In the genomic region with DNA sequence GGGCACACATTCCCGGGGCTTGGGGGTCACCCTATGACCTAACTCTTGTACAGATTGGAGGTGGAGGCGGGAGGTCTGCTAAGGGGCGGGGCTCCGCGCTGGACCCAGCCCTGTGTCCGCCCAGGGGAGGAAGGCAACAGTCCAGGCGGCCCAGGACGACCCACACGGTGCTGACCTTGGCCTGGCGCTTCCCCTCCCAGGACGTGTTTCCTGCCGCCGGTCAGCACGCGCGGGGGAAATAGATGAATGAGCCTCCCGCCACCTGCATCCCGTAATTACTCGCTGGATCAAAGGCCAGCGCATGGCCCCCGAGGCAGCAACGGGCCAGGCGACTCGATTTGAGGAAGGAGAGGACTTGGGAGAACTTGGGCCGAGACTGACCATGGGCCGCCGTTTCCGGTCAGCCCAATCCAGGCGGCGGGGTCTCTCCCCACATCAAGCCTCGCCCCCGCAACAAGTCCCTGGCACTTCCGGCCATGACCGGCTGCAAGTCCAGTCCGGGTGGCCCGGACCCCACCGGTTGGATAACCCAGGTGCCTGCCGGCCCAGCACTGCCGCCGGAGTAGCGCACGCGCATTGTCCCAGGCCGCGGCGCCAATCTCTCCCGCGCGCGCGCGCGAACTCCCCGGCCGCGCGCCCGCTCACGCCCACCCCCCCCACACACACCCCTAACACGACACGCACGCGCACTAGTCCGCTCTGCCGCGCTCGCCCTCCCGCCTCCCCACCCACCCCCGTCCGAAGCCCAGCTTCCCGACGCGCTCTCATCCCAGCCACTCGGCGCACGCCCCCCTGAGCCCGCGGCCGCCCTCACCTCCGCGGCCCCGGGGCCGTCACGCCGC, we compare ENCODE assay signal across 8 mouse cellular contexts. TPM values are rescaled to one million over a fixed set of nuclear protein-coding genes. Genes with fewer than 3 reads are reported as not detected.
DNase-seq lines count a peak whose midpoint lies in the region; ATAC-seq and TF ChIP-seq lines count a peak whose summit lies in the region.

No protein-coding gene starts in this region.

- peak overlapping the region; percentile 96 for H3K27ac ChIP-seq in bone marrow, adult 2 months (ENCODE audit: control insufficient read depth, insufficient read depth, low read depth, low read length, poor library complexity)
- H3K27ac ChIP-seq in embryonic facial prominence, embryonic 14.5 days (replicated peaks; ENCODE audit: low read depth, low read length) = peak overlapping the region; percentile 91
- peak overlapping the region; percentile 90 for H3K27ac ChIP-seq in kidney, embryonic 14.5 days (ENCODE audit: low read depth, low read length)
- H3K27ac ChIP-seq in liver, embryonic 11.5 days (ENCODE audit: low read depth, low read length) = peak overlapping the region; percentile 92
- H3K27ac ChIP-seq in stomach, embryonic 14.5 days (ENCODE audit: low read length) = peak overlapping the region; percentile 89

- peaks cover 51% of the 10 kb centered on the region for H3K79me2 ChIP-seq in myocyte (ENCODE audit: control insufficient read depth, insufficient read depth)

- peak; percentile 4; the same call in 1 of the 2 replicates for TF ChIP-seq POLR2A in bone marrow, adult 2 months (IDR thresholded peaks at IDR 0.05; ENCODE audit: borderline replicate concordance, control insufficient read depth, low read depth, low read length)
- TF ChIP-seq POLR2A in myocyte (IDR thresholded peaks at IDR 0.05; ENCODE audit: insufficient read length, low read depth) = peak; percentile 78

- peaks cover 6% of the 10 kb centered on the region for H3K4me1 ChIP-seq in bone marrow, adult 2 months (ENCODE audit: control insufficient read depth, insufficient read depth, low read length)
- peaks cover 14% of the 10 kb centered on the region; the same call in 1 of the 2 replicates for H3K4me1 ChIP-seq in embryonic facial prominence, embryonic 14.5 days (ENCODE audit: control insufficient read depth, insufficient read depth, low read length)
- H3K4me1 ChIP-seq in kidney, embryonic 14.5 days (ENCODE audit: control insufficient read depth, insufficient read depth, low read length) = peaks cover 22% of the 10 kb centered on the region
- peaks cover 30% of the 10 kb centered on the region for H3K4me1 ChIP-seq in liver, embryonic 11.5 days (replicated peaks; ENCODE audit: control insufficient read depth, insufficient read depth, low read length)
- H3K4me1 ChIP-seq in stomach, embryonic 14.5 days (ENCODE audit: control insufficient read depth, insufficient read depth, low read length) = peaks cover 17% of the 10 kb centered on the region

- WGBS in bone marrow, adult 2 months = under 1% methylated on average over 85 of the region's 85 CpGs
- WGBS in embryonic facial prominence, embryonic 14.5 days = 2% methylated on average over 20 of the region's 85 CpGs
- under 1% methylated on average over 62 of the region's 85 CpGs for WGBS in kidney, embryonic 14.5 days
- under 1% methylated on average over 83 of the region's 85 CpGs for WGBS in liver, embryonic 11.5 days
- under 1% methylated on average over 73 of the region's 85 CpGs for WGBS in stomach, embryonic 14.5 days

- H3K9ac ChIP-seq in embryonic facial prominence, embryonic 14.5 days (ENCODE audit: low read depth, low read length) = peak overlapping the region; percentile 89
- H3K9ac ChIP-seq in kidney, embryonic 14.5 days (ENCODE audit: low read depth, low read length) = peak overlapping the region; percentile 92
- peak overlapping the region; percentile 93 for H3K9ac ChIP-seq in liver, embryonic 11.5 days (ENCODE audit: low read depth, low read length)
- H3K9ac ChIP-seq in stomach, embryonic 14.5 days (replicated peaks; ENCODE audit: low read depth, low read length) = peak overlapping the region; percentile 84

- TF ChIP-seq CTCF in bone marrow, adult 2 months (IDR thresholded peaks at IDR 0.05; ENCODE audit: control insufficient read depth, insufficient read depth, low read length) = no peak

- H3ac ChIP-seq in myocyte (ENCODE audit: control insufficient read depth, insufficient read length) = peak overlapping the region; percentile 98

- peak; percentile 69 to 74 for DNase-seq in B cell, adult 2 months
- peak; percentile 93 for DNase-seq in embryonic facial prominence, embryonic 14.5 days (ENCODE audit: low spot score)
- peak; percentile 86 for DNase-seq in heart, adult 9 months (ENCODE audit: low spot score in 2 of 2)
- peak; percentile 86 for DNase-seq in liver, embryonic 11.5 days (ENCODE audit: low spot score)

- no peaks in the 10 kb centered on the region for H3K36me3 ChIP-seq in embryonic facial prominence, embryonic 14.5 days (ENCODE audit: control insufficient read depth, insufficient read depth, low read length)
- H3K36me3 ChIP-seq in kidney, embryonic 14.5 days (ENCODE audit: control insufficient read depth, insufficient read depth, low read length) = no peaks in the 10 kb centered on the region
- H3K36me3 ChIP-seq in liver, embryonic 11.5 days (ENCODE audit: control insufficient read depth, insufficient read depth, low read length) = no peaks in the 10 kb centered on the region; the same call in 1 of the 2 replicates
- H3K36me3 ChIP-seq in myocyte (ENCODE audit: control insufficient read depth, insufficient read depth) = no peaks in the 10 kb centered on the region
- H3K36me3 ChIP-seq in stomach, embryonic 14.5 days (ENCODE audit: control insufficient read depth, insufficient read depth, low read length) = no peaks in the 10 kb centered on the region

- no peaks in the 10 kb centered on the region for H3K9me3 ChIP-seq in embryonic facial prominence, embryonic 14.5 days (ENCODE audit: control insufficient read depth, low read length)
- no peaks in the 10 kb centered on the region for H3K9me3 ChIP-seq in kidney, embryonic 14.5 days (ENCODE audit: control insufficient read depth, low read length)
- no peaks in the 10 kb centered on the region for H3K9me3 ChIP-seq in liver, embryonic 11.5 days (ENCODE audit: control insufficient read depth, low read length)
- H3K9me3 ChIP-seq in stomach, embryonic 14.5 days (ENCODE audit: control insufficient read depth, low read depth, low read length) = no peaks in the 10 kb centered on the region

- peak overlapping the region; percentile 76 for H3K4me3 ChIP-seq in bone marrow, adult 2 months (replicated peaks; ENCODE audit: control insufficient read depth, low read depth, low read length)
- peak overlapping the region; percentile 90 for H3K4me3 ChIP-seq in embryonic facial prominence, embryonic 14.5 days (ENCODE audit: low read depth, low read length)
- peak overlapping the region; percentile 84 for H3K4me3 ChIP-seq in kidney, embryonic 14.5 days (ENCODE audit: low read length)
- peak overlapping the region; percentile 88 for H3K4me3 ChIP-seq in liver, embryonic 11.5 days (ENCODE audit: low read depth, low read length)
- H3K4me3 ChIP-seq in myocyte = peak overlapping the region; percentile 75
- H3K4me3 ChIP-seq in stomach, embryonic 14.5 days (ENCODE audit: low read depth, low read length) = peak overlapping the region; percentile 80

- no peaks in the 10 kb centered on the region for H3K27me3 ChIP-seq in embryonic facial prominence, embryonic 14.5 days (replicated peaks; ENCODE audit: control insufficient read depth, insufficient read depth, low read length)
- no peaks in the 10 kb centered on the region for H3K27me3 ChIP-seq in kidney, embryonic 14.5 days (ENCODE audit: control insufficient read depth, insufficient read depth, low read length)
- no peaks in the 10 kb centered on the region for H3K27me3 ChIP-seq in liver, embryonic 11.5 days (replicated peaks; ENCODE audit: control insufficient read depth, insufficient read depth, low read length)
- no peaks in the 10 kb centered on the region for H3K27me3 ChIP-seq in myocyte (ENCODE audit: control insufficient read depth, insufficient read depth, insufficient read length)
- no peaks in the 10 kb centered on the region for H3K27me3 ChIP-seq in stomach, embryonic 14.5 days (ENCODE audit: control insufficient read depth, insufficient read depth, low read length)

- peak; percentile 73 for ATAC-seq in embryonic facial prominence, embryonic 14.5 days (ENCODE audit: low read depth)
- peak; percentile 71 for ATAC-seq in kidney, embryonic 14.5 days (ENCODE audit: low FRiP score, low TSS enrichment)
- peak; percentile 68 for ATAC-seq in liver, embryonic 11.5 days (replicated peaks; ENCODE audit: low FRiP score)
- peak; percentile 63 for ATAC-seq in stomach, embryonic 14.5 days (ENCODE audit: insufficient number of reproducible peaks, insufficient read depth, low FRiP score, low read depth)

- H3K4me2 ChIP-seq in embryonic facial prominence, embryonic 14.5 days (ENCODE audit: low read depth, low read length) = peak overlapping the region; percentile 94
- peak overlapping the region; percentile 83 for H3K4me2 ChIP-seq in kidney, embryonic 14.5 days (replicated peaks; ENCODE audit: low read depth, low read length)
- peak overlapping the region; percentile 90 for H3K4me2 ChIP-seq in liver, embryonic 11.5 days
- peak overlapping the region; percentile 88 for H3K4me2 ChIP-seq in myocyte (ENCODE audit: low read depth)
- peak overlapping the region; percentile 76 for H3K4me2 ChIP-seq in stomach, embryonic 14.5 days (replicated peaks; ENCODE audit: low read depth, low read length)

RNA-seq across cellular contexts. Expression of a gene that starts 0.5 kb away (rescaled TPM):
- 15.3 and 38.1 TPM in 2 replicates for polyA plus RNA-seq in bone marrow, adult 2 months (2011; ENCODE audit: insufficient read depth, insufficient read length, low replicate concordance, missing spikeins)
- polyA plus RNA-seq in embryonic facial prominence, embryonic 14.5 days (2014; fragmentation: Nextera tagmentation; extraction: Ambion mirVana) = 10.2 and 11.9 TPM in 2 replicates
- polyA plus RNA-seq in kidney, embryonic 14.5 days (2014; fragmentation: Nextera tagmentation; extraction: Ambion mirVana) = 15.3 and 20.9 TPM in 2 replicates
- polyA plus RNA-seq in liver, embryonic 11.5 days (2014; fragmentation: Nextera tagmentation; extraction: Ambion mirVana) = 15.2 and 15.6 TPM in 2 replicates
- polyA plus RNA-seq in myocyte (2012; fragmentation: generic; extraction: Trizol) = 46.6 TPM
- 14.6 and 18.1 TPM in 2 replicates for polyA plus RNA-seq in stomach, embryonic 14.5 days (2014; fragmentation: Nextera tagmentation; extraction: Ambion mirVana)

RNA-seq across cellular contexts. Expression of a gene that starts 16.8 kb away (rescaled TPM):
- polyA plus RNA-seq in bone marrow, adult 2 months (2011; ENCODE audit: insufficient read depth, insufficient read length, low replicate concordance, missing spikeins) = 9.5 and 14.9 TPM in 2 replicates
- polyA plus RNA-seq in embryonic facial prominence, embryonic 14.5 days (2014; fragmentation: Nextera tagmentation; extraction: Ambion mirVana) = 40.7 and 49.6 TPM in 2 replicates
- polyA plus RNA-seq in kidney, embryonic 14.5 days (2014; fragmentation: Nextera tagmentation; extraction: Ambion mirVana) = 59.7 and 70.8 TPM in 2 replicates
- polyA plus RNA-seq in liver, embryonic 11.5 days (2014; fragmentation: Nextera tagmentation; extraction: Ambion mirVana) = 44.6 and 46.8 TPM in 2 replicates
- 29.2 TPM for polyA plus RNA-seq in myocyte (2012; fragmentation: generic; extraction: Trizol)
- 43.5 and 52.4 TPM in 2 replicates for polyA plus RNA-seq in stomach, embryonic 14.5 days (2014; fragmentation: Nextera tagmentation; extraction: Ambion mirVana)

RNA-seq across cellular contexts. Expression of a gene that starts 41.6 kb away (rescaled TPM):
- polyA plus RNA-seq in bone marrow, adult 2 months (2011; ENCODE audit: insufficient read depth, insufficient read length, low replicate concordance, missing spikeins) = not detected in 2 replicates
- not detected in 2 replicates for polyA plus RNA-seq in embryonic facial prominence, embryonic 14.5 days (2014; fragmentation: Nextera tagmentation; extraction: Ambion mirVana)
- polyA plus RNA-seq in kidney, embryonic 14.5 days (2014; fragmentation: Nextera tagmentation; extraction: Ambion mirVana) = not detected in 2 replicates
- polyA plus RNA-seq in liver, embryonic 11.5 days (2014; fragmentation: Nextera tagmentation; extraction: Ambion mirVana) = not detected in 2 replicates
- polyA plus RNA-seq in myocyte (2012; fragmentation: generic; extraction: Trizol) = not detected
- not detected in 2 replicates for polyA plus RNA-seq in stomach, embryonic 14.5 days (2014; fragmentation: Nextera tagmentation; extraction: Ambion mirVana)

Comparison
In these comparisons a context has a peak if more than half of its experiments do, and no peak if none do; other contexts are left out.
1. Peak in every context shown above with its lines: DNase-seq, ATAC-seq, H3K4me3 ChIP-seq and H3K27ac ChIP-seq.